Mouse (Mus musculus): ENCODE data around the gene Gm3159. TPM values are rescaled to one million over a fixed set of nuclear protein-coding genes. Genes with fewer than 3 reads are reported as not detected.

The Gm3159 gene
- not detected for total RNA-seq (2023)

GRCm38 (mm10) chr14:4397226-4397625 is at the start of gene Gm3159:
TSS of gene Gm3159 (plus strand) at chr14:4397526.

GRCm38 (mm10) chr14:4414965-4415835 is 17.9 kb downstream of the Gm3159 start, which contains the start of gene Gm3164:
TSS of gene Gm3164 (plus strand) at chr14:4415448.

DNA sequence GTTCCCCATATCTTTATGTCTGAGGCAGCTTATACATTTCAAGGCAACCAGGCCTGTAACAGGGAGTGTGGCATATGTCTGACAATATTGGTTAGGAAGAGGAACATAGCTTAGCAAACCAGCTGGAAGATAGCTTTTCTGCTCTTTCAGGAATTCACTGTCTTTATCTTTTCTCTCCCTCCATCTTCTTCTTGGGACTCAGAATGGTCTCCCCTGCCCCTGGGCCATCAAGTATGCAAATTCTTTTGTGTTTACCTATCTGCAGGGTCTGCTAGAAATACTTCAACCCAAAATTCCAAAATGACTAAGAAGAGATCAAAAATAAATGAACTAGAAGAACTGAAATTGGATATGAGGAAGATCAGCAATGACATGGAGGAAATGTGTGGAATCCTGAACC is 33.4 kb downstream of the Gm3159 start, which contains the start of gene Gm3173:
Gene Gm3173 (plus strand): TSS at position 301 of the 400 bp plus-strand sequence.

Other genes with a start within 250 kb of the Gm3159 start
- gene Gm3127, start 232.5 kb upstream of the Gm3159 start, total RNA-seq (2023): not detected
- not detected for gene Gm2974, start 214.9 kb upstream of the Gm3159 start, total RNA-seq (2023)
- not detected for gene Gm3138, start 147.9 kb upstream of the Gm3159 start, total RNA-seq (2023)
- not detected for gene Gm3149, start 80.2 kb upstream of the Gm3159 start, total RNA-seq (2023)
- not detected for gene 2610042L04Rik, start 62.8 kb upstream of the Gm3159 start, total RNA-seq (2023)
- gene Gm3164, start 17.9 kb downstream of the Gm3159 start, total RNA-seq (2023): not detected
- gene Gm3173, start 33.5 kb downstream of the Gm3159 start, total RNA-seq (2023): not detected
- gene Gm3182, start 84.2 kb downstream of the Gm3159 start, total RNA-seq (2023): not detected
- gene Gm3047, start 157.9 kb downstream of the Gm3159 start, total RNA-seq (2023): not detected
- not detected for gene Gm8159, start 234.8 kb downstream of the Gm3159 start, total RNA-seq (2023)